Mouse (Mus musculus): ENCODE data around the gene Gm20388.

Gm20388 gene

DNA sequence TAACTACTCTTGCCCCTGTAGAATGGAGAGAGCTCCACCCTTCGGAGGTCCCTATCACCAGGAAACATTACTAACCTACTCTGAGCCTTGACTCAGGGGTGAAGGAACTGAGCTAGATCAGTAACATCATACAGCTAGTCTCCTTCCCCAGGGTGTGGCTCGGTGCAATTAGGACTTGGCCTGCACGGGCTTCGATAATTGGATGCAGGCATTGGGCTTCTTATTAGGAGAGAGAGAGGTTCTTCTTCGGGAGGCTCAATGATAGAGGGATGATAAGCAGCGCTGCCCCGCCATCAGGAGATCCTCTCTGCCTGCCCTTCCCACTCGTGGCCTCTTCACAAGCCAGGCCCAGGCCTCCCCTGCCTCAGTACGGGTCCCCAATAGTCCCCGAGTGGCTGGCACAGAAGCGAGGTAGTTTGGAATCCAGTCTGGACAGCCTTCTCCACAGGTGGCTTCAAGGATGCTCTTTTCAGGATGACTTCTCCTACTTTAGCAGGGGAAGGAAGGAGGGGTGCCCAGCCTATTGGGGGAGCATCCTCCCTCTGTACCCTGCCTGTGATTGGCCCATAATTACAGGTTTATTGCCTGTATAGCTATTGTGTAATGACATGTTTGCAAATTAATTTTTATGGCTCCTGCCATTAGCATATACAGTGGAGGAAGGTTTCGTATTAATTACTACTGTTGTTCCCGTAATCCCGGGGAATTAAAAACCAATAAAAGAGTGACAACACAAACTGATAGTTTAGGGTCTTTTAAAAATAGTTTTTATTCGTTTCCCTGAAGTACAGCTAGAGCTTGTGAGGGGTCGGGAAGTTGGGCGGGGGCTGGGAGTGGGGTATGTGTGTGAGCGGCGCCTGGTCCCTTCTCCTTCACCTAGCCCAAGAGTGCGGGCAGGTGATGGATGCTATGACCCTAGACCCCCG is 575.2 kb downstream of the Gm20388 start:
- DNase-seq = no peak

DNA sequence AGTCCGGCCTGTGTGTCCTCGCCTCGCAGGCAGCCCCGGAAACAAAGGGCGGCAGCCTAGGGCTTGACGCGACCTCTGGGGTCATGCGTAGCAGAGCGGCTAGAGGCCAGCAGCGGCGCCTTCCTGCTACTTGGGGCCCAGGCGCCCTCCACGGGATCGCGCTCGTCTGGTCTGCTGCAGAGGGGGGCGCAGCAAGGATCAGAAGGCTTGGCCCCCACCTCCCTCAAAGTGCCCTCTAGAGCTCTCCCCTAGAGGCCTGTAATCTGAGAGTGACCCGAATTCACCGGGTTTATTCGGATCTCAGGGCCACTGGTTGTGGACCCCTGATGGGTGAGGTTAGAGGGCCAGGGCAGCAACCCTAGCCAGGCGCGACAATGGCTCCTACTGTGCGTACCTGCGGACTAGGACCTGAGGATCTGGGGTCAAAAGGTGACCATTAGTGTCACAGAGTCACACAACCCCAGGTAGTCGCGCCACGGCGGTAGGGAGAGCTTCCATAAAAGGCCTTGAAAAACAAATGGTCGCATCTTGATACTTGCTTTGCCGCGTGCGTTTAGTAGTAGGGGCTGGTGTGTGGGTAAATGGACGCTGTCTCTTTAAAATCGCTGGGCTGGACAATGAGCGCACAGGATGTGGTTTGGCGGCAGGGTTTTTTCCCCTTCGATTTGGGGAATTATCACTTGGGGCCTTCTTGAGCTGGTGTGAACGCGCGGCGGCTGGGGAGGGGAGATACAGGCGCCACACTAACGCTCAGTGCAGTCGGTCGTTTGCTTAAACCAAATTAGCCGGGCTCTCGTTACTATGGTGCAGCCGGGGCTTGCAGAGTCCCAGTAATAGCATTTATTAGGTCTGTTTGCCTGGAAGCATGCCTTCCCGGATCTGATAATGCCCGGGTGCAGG is 576.1 kb downstream of the Gm20388 start:
- DNase-seq = peak; percentile 70

DNA sequence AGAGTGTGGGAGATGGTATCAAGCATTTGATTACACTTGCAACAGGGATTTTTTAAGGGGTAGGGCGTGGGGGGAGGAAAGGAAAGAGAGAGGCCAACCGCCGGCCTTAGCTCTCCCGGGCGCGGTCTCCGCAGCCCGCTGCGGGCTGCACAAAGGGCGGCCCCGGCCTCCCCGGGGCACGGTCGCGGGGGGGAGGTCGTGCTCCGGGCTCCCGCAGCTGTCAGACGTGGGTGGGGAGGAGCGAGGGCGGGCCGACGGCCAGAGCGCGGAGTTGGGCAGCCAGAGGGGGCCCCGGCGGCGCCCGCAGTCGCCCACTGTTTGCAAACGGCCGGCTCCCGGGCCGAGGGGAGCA is 576.7 kb downstream of the Gm20388 start:
- no peak for DNase-seq

GRCm38 (mm10) chr8:120487729-120488510 is 577.3 kb downstream of the Gm20388 start:
- DNase-seq = peak; percentile 82

GRCm38 (mm10) chr8:120488636-120489131 is 578.0 kb downstream of the Gm20388 start:
- peak; percentile 67 for DNase-seq

GRCm38 (mm10) chr8:120489142-120489754 is 578.6 kb downstream of the Gm20388 start:
- DNase-seq = peak; percentile 78

DNA sequence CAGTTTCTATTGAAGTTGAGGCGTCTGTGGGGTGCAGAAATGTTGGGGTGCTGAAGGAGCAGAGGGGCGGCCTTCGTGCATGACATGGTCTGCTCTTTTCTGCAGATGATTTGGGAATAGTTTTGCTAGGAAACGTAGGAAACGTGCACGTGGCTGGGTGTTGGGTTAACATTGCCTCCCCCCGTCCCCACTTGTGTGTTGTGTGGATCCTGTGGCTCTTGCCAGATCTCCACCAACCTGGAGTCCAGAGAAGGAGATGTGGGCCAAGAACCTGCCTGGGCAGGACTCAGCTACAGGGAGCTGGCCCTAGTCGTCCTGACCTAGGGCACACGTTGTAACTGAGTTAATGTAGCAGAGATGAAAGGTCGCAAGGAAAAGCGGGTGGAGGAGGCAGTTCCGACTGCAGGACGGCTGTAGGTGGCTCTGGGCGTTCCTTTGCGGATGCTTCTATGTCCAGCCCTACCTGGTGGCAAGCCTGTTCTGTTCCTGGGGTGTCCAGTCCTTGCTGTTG is 579.2 kb downstream of the Gm20388 start:
- DNase-seq = peak; percentile 51

DNA sequence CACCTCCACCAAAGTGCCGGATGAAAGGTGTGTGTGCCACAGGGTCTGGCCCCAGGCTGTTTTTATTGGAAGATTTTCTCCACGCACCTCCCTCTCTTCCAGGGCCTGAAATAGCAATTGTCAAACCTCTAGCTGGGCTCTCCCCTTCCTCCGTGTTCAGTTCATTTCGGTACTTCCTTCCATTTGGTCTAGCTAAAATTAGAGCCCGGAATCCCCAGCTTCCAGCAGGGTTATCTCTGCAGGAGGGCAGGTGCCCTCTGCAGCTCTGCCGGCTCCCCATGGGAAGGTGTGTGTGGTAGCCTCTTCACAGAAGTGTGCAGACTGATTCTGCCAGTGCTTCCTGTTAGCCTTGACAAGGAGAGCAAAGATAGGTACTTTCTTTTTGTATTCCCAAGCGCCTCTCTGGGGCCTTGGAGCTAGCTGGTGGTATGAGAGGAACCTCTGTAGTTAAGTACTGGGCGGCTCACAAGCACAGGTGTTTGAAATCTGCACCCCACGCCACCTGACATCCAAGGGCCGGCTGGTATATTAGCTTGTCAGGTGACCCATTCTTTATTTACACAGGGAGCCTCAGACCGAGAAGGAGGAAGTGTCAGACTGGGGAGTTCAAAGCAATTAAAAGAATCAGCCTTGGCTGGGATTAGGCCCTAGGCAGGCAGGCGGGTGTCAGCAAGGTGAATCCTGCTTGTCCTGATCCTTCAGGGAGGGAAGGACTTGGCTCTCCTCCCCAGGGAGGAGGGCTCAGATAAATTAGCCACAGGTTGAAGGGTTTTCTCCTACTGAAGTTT is 579.9 kb downstream of the Gm20388 start:
- no peak for DNase-seq

DNA sequence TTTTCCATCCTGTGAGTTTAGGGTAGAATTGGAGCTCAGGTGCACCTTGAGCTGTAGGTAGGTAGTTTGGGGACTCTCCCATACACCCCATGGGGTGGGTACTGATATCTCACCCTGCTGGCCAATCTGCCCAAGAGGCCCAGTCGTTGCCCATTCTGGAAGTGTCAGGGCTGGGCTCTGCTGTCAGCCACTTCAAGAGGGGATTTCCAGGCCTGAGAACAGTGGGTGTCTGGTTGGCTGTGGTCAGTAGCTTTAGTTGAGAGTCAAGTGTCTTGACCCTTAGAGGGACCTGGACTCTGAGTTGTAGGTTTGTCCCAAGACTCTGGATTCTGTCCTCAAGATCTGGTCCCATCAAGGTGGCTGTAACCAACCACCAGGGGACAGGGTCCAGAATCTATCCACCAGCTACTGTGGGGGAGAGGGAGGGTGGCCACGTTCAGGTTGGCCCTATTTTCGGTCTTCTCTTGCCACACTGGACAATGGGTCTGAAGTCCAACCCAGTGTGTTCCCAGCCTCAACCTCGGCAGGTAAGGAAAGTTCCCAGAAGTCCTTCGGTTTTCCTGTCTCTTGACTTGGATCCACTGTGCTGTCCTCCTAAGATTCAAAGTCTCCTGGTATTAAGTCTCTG is 580.6 kb downstream of the Gm20388 start:
- DNase-seq = no peak

DNA sequence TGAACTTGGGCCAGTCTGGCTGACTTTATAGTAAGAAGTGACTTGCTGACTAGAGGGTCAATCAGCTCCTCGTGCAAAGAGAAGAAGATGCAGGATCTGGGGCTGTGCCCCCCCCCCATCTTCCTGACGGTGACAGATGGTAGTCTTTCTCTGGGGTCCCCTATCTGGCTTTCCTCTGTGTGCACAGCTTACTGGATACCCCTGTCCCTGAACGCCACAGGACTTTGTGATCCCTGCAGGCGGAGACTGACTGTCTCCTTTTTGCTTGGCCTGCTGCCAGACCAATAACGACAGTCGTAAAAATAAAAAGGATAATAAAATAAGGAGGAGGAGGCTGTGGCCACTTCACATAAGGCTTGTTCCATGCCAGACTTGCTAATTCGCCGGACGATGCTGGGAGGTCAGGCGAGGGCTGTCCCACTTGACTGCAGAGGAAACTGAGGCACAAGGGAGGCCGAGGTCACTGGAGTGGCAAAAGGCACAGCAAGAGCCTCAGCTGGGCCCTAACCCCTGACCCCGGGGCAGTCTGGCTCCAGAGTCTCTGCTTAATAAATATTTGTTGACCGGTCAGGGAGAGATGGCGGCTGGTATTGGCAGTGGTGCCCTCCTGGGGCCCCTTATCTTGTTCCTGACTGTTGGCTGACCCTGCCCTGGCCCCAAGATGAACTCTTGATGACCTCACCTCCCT is 581.7 kb downstream of the Gm20388 start:
- DNase-seq = peak; percentile 83

GRCm38 (mm10) chr8:120492881-120493220 is 582.2 kb downstream of the Gm20388 start:
- DNase-seq = no peak

GRCm38 (mm10) chr8:120493508-120494464 is 583.1 kb downstream of the Gm20388 start:
- no peak for DNase-seq

DNA sequence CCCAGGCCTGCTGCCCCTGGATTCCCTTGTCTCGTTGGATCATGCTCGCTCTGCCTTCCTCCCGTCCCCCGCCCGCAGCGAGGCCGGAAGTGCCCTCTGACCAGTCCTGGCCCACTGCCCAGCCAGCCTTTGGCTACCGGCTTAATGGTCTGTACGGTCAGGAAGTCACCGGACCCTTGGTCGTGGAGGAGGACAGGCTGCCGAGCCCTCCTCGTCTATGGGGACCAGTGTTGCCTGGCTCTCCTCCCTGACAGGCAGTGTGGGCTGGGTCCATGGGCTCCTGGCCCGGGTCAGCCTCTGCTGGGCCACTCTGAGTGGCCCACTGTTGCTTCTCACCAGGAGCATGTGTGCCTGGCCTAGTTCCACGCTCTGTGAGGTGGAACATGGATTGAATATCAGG is 584.3 kb downstream of the Gm20388 start:
- peak; percentile 98 for DNase-seq

DNA sequence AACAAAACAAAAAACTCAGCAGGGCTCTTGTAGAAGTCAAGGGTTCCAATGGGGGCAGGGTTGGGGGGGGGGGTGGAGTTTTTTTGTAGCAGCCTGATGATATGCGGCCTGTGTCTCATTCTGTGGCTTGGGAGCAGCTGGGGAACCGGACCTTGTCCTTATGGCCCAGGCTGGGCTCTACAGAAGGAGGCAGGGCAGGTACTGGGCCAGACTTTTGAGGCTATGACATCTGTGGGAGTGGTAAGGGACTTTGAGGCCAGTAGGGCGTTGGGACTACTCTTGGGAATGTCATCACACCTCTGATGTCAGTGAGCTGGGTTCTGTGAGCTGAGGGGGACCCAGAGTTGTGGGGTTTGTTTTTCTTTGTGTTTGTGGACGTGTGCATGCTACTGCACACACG is 584.8 kb downstream of the Gm20388 start:
- DNase-seq = no peak

GRCm38 (mm10) chr8:120496478-120496877 is 585.8 kb downstream of the Gm20388 start:
- DNase-seq = no peak

GRCm38 (mm10) chr8:120497503-120497946 is 586.9 kb downstream of the Gm20388 start:
- no peak for DNase-seq

DNA sequence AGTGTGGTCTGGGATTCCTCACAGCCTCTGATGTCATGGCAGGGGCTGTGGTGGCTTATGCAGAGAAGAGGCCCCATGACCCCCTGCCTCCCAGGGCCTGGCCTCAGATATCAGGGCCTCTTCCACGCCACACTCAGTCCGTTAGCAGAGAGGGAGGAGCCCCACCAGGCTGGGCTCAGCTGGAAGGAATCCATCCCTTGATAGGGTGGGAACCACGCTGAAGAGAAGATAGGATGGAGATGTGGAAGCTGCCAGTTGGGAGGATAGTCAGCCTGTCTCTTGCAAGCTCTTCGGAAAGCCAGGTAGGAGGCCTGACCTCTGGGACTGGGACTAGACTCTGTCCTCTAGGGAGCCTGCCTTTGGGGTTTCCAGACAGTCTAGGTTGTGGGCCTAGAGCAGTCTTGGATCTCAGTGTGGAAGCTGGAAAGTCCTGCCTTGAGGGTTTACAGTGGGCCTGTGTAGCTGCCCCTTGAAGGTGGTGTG is 587.7 kb downstream of the Gm20388 start:
- DNase-seq = no peak

GRCm38 (mm10) chr8:120498926-120499605 is 588.4 kb downstream of the Gm20388 start:
- DNase-seq = peak; percentile 89
